Mouse (Mus musculus) midbrain, embryonic 15.5 days (tissue): ENCODE results near the gene Col15a1. TPM values are rescaled to one million over a fixed set of nuclear protein-coding genes. Genes with fewer than 3 reads are reported as not detected.

Experiments
- ATAC-seq: fragments of 200-750 bp; cut with Nextera tagmentation; replicated peaks from 2 replicates; pipeline ENCODE4 v1.8.0; 2017; ENCODE audit warnings: moderate TSS enrichment
- H3K27ac ChIP-seq: fragments of 300-500 bp; sonication (generic); 2 replicates; pipeline ENCODE4 v1.5.1; 2015; ENCODE audit warnings: mild to moderate bottlenecking, inconsistent platforms
- H3K27me3 ChIP-seq: fragments of 300-500 bp; sonication (generic); replicated peaks from 2 replicates; pipeline ENCODE4 v1.6.1; 2015; ENCODE audit warnings: inconsistent platforms
- H3K36me3 ChIP-seq: fragments of 300-500 bp; sonication (generic); replicated peaks from 2 replicates; pipeline ENCODE4 v1.6.1; 2015; ENCODE audit warnings: inconsistent platforms
- H3K4me1 ChIP-seq: fragments of 300-500 bp; sonication (generic); 2 replicates; pipeline ENCODE4 v1.6.1; 2015; ENCODE audit warnings: inconsistent platforms
- H3K4me2 ChIP-seq: fragments of 300-500 bp; sonication (generic); 2 replicates; pipeline ENCODE4 v1.6.1; 2015; ENCODE audit warnings: inconsistent platforms, mild to moderate bottlenecking, moderate library complexity
- H3K4me3 ChIP-seq: fragments of 300-500 bp; sonication (generic); 2 replicates; pipeline ENCODE4 v1.5.1; 2015; ENCODE audit warnings: mild to moderate bottlenecking, inconsistent platforms
- H3K9ac ChIP-seq: fragments of 300-500 bp; sonication (generic); 2 replicates; pipeline ENCODE4 v1.6.1; 2015; ENCODE audit warnings: mild to moderate bottlenecking, inconsistent platforms
- H3K9me3 ChIP-seq: fragments of 300-500 bp; sonication (generic); 2 replicates; pipeline ENCODE4 v1.6.1; 2016; ENCODE audit warnings: inconsistent platforms
- WGBS: fragments of 180-500 bp; shearing (Covaris S2); methylation state at CpG from one replicate; pipeline ENCODE4 v1.1.7; 2015; ENCODE audit warnings: mixed read lengths; 5-methylcytosine and 5-hydroxymethylcytosine counted together
- polyA plus RNA-seq: library from polyadenylated mRNA; unstranded; fragments of >200 nt; fragmentation: Nextera tagmentation; extraction: Ambion mirVana; gene quantifications from 2 replicates; pipeline ENCODE4 v1.2.1, GENCODE M21; 2015

Gene Col15a1
- polyA plus RNA-seq, 1 experiment from 2014 or later, result 4.5 TPM

- H3K4me3 ChIP-seq, result peak overlapping the region; percentile 86
- 13% methylated on average over 9 of the region's 9 CpGs for WGBS
Observed at GRCm38 (mm10) chr4:47351386-47352049, 143.6 kb downstream of the Col15a1 start.

DNA sequence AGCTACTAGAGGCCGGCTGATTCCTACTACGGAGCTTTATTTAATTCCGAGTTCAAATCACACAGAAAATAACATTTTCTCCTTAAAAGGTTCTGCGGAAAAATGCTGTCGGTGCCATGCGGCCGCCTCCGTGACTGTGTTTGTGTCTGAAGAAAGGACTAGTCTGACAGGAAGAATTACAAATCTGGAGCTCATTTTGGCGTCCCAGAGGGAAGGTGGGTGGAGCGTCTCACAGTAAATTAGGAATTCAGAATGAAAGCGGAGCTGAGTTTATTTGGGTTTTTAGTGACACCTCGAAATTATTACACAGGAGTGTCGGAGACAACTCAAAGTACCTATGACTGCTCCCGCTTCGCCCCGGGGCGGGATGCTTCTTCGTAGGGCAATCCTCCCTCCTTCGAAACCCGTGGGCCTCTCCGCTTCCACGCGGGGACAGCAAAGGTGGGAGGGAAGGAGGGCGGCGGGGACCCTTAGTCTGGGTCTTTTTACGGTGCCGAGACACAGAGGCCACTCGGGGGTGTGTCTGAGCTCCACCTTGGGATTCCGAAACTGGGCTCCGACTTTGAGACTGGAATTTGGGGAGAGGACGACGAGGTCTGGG lies 144.2 kb downstream of the Col15a1 start:
- H3K9me3 ChIP-seq, result no peaks in the 10 kb centered on the region
- under 1% methylated on average over 32 of the region's 32 CpGs for WGBS
- peak overlapping the region; percentile 96 for H3K4me2 ChIP-seq
- ATAC-seq, result peak; percentile 12
- peak overlapping the region; percentile 86 for H3K4me3 ChIP-seq
- H3K4me1 ChIP-seq, result peaks cover 23% of the 10 kb centered on the region
- H3K9ac ChIP-seq, result peak overlapping the region; percentile 43
- H3K27me3 ChIP-seq, result no peaks in the 10 kb centered on the region
- no peaks in the 10 kb centered on the region for H3K36me3 ChIP-seq
- 0 out of 2 replicates have a peak overlapping the region, but pooled peaks have one; percentile 84 for H3K27ac ChIP-seq

More at GRCm38 (mm10) chr4:47351386-47352049, 143.6 kb downstream of the Col15a1 start:
- ATAC-seq, result no peak
- no peak overlapping the region for H3K27ac ChIP-seq
- no peak overlapping the region for H3K9ac ChIP-seq
- peak overlapping the region; percentile 96 for H3K4me2 ChIP-seq
- H3K9me3 ChIP-seq, result no peaks in the 10 kb centered on the region
- H3K27me3 ChIP-seq, result no peaks in the 10 kb centered on the region
- H3K36me3 ChIP-seq, result no peaks in the 10 kb centered on the region
- H3K4me1 ChIP-seq, result peaks cover 23% of the 10 kb centered on the region

DNA sequence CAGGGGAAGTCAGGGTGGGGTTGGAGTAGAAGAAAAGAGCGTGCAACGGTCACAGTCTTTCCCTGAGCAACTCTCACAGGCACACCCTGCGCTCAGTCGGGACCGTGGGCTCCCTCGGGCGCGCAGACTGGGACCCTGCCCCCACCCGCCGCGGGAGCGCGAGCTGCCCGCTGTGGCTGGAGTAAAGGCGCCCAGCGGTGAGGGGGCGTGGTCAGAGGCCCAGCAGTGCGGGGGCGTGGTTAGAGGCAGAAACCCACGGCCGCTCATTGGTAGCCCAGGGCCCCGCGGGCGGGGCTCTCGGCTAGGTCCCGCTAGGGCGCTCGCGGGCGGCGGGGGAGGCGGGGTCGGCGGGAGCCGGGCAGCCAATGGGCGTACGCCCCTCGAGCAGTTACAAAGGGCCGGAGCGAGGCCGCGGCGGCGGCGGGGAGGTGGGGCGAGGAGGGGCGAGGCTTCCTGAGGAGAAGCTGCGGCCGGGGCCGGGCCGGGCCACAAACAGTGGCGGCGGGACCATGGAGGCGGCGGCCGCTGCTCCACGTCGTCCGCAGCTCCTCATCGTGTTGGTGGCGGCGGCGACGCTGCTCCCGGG lies 144.9 kb downstream of the Col15a1 start, which contains the start of gene Tgfbr1:
Gene Tgfbr1 (plus strand): TSS at position 420 of the 586 bp plus-strand sequence.
- Histone ChIP-seq H3K9ac (peak within 1 kb of the TSS; percentile 82), H3K27me3 (no peaks in the 10 kb centered on the region), H3K4me3 (peak within 1 kb of the TSS; percentile 86), H3K9me3 (no peaks in the 10 kb centered on the region), H3K36me3 (no peaks in the 10 kb centered on the region), H3K4me2 (peak within 1 kb of the TSS; percentile 96), H3K27ac (peak within 1 kb of the TSS; percentile 84), H3K4me1 (peaks cover 23% of the 10 kb centered on the region)
- peak; percentile 99 for ATAC-seq
- WGBS, result under 1% methylated on average over 65 of the region's 65 CpGs

DNA sequence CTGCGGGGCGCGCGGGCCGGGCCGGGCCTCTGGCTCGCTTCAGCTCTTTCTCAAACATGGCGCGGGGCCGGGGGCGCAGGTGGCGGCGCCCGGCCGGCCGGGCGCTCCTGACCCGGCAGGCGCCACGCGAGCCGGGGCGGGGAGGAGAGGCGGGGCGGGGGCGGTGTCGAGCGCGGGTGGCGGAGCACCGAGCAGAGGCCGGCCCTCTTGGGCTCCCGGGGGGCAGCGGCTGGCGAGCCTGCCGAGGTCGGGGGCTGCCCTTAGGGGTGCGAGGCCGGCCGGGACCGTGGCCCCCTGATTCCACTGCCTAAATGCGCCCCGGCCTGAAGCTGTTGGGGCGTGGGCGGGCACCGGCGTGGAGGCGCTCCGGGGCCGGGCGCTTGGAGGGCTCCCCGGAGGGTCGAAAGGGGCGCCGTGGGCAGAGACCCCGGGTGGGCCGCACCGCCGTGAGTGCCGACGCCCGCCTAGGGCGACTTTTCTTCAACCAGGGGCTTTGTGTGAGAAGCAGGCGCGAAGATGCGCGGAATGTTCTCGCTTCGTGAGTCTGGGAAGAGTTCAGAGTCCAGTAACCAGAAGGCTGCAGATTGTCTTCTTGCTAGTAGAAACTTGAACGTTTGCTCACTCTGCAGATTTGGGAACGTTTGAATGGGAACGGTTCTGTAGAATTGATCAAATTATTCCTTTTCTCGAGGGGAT lies 145.6 kb downstream of the Col15a1 start:
- WGBS, result under 1% methylated on average over 53 of the region's 73 CpGs
- peak; percentile 78 for ATAC-seq

GRCm38 (mm10) chr4:47354304-47354703 lies 146.3 kb downstream of the Col15a1 start:
- H3K4me2 ChIP-seq, result peak overlapping the region; percentile 96
- no peaks in the 10 kb centered on the region for H3K27me3 ChIP-seq
- no peak for ATAC-seq
- WGBS, result 25% methylated on average over 3 of the region's 3 CpGs
- no peaks in the 10 kb centered on the region for H3K9me3 ChIP-seq
- H3K27ac ChIP-seq, result no peak overlapping the region
- H3K4me1 ChIP-seq, result peaks cover 23% of the 10 kb centered on the region
- H3K36me3 ChIP-seq, result no peaks in the 10 kb centered on the region
- peak overlapping the region; percentile 82 for H3K9ac ChIP-seq
- peak overlapping the region; percentile 86 for H3K4me3 ChIP-seq

More for the DNA sequence above, 145.6 kb downstream of the Col15a1 start:
- Histone ChIP-seq H3K27ac (peak overlapping the region; percentile 84), H3K27me3 (no peaks in the 10 kb centered on the region), H3K9me3 (no peaks in the 10 kb centered on the region), H3K4me3 (peak overlapping the region; percentile 86), H3K36me3 (no peaks in the 10 kb centered on the region), H3K4me1 (peaks cover 23% of the 10 kb centered on the region), H3K9ac (peak overlapping the region; percentile 82), H3K4me2 (peak overlapping the region; percentile 96)

DNA sequence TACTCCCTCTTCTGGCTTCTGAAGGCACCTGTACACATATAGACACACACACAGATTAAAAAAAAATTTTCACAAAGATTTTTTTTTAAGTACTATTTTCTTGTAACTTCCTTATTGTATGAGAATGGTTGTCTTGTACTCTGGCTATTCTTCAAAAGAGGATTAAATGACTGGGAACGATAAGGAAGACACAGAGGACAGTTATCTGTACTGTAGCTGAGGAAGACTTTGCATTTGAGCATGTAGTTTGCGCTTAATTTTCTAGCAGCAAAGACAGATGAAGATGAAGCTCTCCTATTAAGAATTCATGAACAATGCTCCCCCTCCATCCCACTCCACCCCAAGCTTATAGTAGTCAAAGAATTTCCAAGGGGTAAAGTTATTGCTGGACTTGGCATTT lies 154.7 kb downstream of the Col15a1 start:
- no peak for ATAC-seq
- no peaks in the 10 kb centered on the region for H3K27me3 ChIP-seq
- no peak overlapping the region for H3K4me2 ChIP-seq
- H3K27ac ChIP-seq, result no peak overlapping the region
- H3K4me1 ChIP-seq, result peaks cover 5% of the 10 kb centered on the region; the same call in 1 of the 2 replicates
- no peak overlapping the region for H3K9ac ChIP-seq
- H3K4me3 ChIP-seq, result no peak overlapping the region
- no peaks in the 10 kb centered on the region for H3K9me3 ChIP-seq
- no peaks in the 10 kb centered on the region for H3K36me3 ChIP-seq
- WGBS, result 81% methylated on average over 2 of the region's 2 CpGs

Other genes starting within 250 kb of the Col15a1 start
- 12.7 and 14.8 TPM in 2 replicates for gene Gabbr2, start 216.3 kb upstream of the Col15a1 start, polyA plus RNA-seq
- gene Anks6, start 150.7 kb upstream of the Col15a1 start, polyA plus RNA-seq, result 5.2 and 5.3 TPM in 2 replicates
- 1.8 and 2.9 TPM in 2 replicates for gene Galnt12, start 116.3 kb upstream of the Col15a1 start, polyA plus RNA-seq
- gene Tgfbr1, start 145.1 kb downstream of the Col15a1 start, polyA plus RNA-seq, result 36.4 and 37.5 TPM in 2 replicates